Mouse (Mus musculus): ENCODE results near the gene Slit3. TPM values are rescaled to one million over a fixed set of nuclear protein-coding genes. Genes with fewer than 3 reads are reported as not detected.

Gene Slit3
- polyA plus RNA-seq, 1 experiment from 2014 or later: 25.9 TPM

- no peak overlapping the region for H3K4me3 ChIP-seq
- no peak overlapping the region for H3K4me2 ChIP-seq
- 93% methylated on average over 1 of the region's 1 CpGs for WGBS
- no peak for ATAC-seq (ENCODE audit: low FRiP score)
- 0 out of 2 replicates have a peak, but pooled peaks cover 2% of the 10 kb centered on the region for H3K27me3 ChIP-seq
- peaks cover 10% of the 10 kb centered on the region for H3K4me1 ChIP-seq (replicated peaks)
- H3K27ac ChIP-seq: no peak overlapping the region
- no peak overlapping the region for H3K9ac ChIP-seq
- H3K9me3 ChIP-seq: no peaks in the 10 kb centered on the region
- H3K36me3 ChIP-seq: no peaks in the 10 kb centered on the region
Measured at GRCm38 (mm10) chr11:35728200-35728599, 607.2 kb downstream of the Slit3 start.

DNA sequence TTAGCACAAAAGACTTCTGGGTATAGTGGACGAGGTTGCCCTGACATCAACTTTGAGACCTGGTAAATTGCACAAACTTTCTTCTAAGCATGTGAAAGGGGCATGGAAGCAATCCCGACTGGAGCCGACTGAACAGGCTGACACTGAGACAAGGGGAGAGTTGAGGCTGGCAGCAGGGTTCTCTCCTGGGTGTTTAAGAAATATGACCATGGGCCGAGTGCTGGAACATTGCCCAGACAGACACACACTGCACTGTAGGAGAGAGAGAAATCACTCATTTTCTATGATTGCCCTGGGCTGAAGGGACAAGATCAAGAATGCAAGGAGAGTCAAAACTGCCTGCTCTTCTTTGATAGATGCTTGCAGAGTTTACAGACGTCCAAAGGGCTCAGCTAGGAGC, 608.2 kb downstream of the Slit3 start:
- H3K9ac ChIP-seq: no peak overlapping the region
- no peaks in the 10 kb centered on the region for H3K9me3 ChIP-seq
- peaks cover 10% of the 10 kb centered on the region for H3K4me1 ChIP-seq (replicated peaks)
- H3K27ac ChIP-seq: no peak overlapping the region
- H3K4me2 ChIP-seq: no peak overlapping the region
- 35% methylated on average over 5 of the region's 5 CpGs for WGBS
- H3K4me3 ChIP-seq: no peak overlapping the region
- no peaks in the 10 kb centered on the region for H3K36me3 ChIP-seq
- 0 out of 2 replicates have a peak, but pooled peaks have one; percentile 39 for ATAC-seq (ENCODE audit: low FRiP score)
- H3K27me3 ChIP-seq: 0 out of 2 replicates have a peak, but pooled peaks cover 2% of the 10 kb centered on the region

DNA sequence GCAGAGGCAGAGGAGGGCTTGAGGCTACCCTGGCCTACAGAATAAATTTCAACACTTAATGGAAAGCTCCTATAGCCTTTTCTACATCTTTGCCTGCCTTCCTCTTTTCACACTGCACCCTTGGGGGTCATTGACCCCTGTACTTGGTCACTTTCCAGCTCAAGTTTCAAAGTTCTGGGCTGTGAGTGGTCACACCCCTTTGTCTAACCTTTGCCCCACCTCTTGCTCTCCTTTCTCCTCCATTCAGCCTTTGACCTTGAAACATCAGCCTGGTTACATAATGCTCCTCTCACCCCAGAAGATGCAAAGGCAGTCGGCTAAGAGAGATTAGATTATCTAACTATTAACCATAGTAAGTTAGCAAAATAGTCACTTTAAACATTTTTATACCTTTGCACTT, 611.3 kb downstream of the Slit3 start:
- Histone ChIP-seq H3K27ac (no peak overlapping the region), H3K4me2 (no peak overlapping the region), H3K27me3 (0 out of 2 replicates have a peak, but pooled peaks cover 2% of the 10 kb centered on the region), H3K36me3 (no peaks in the 10 kb centered on the region), H3K4me3 (no peak overlapping the region), H3K9ac (no peak overlapping the region), H3K9me3 (no peaks in the 10 kb centered on the region), H3K4me1 (replicated peaks) (peaks cover 10% of the 10 kb centered on the region)
- ATAC-seq (ENCODE audit: low FRiP score): no peak
- WGBS: 68% methylated on average over 1 of the region's 1 CpGs

GRCm38 (mm10) chr11:35736817-35737216, 615.8 kb downstream of the Slit3 start:
- H3K27me3 ChIP-seq: no peaks in the 10 kb centered on the region
- no peak for ATAC-seq (ENCODE audit: low FRiP score)
- 69% methylated on average over 2 of the region's 2 CpGs for WGBS

GRCm38 (mm10) chr11:35737262-35737661, 616.2 kb downstream of the Slit3 start:
- H3K9ac ChIP-seq: no peak overlapping the region
- H3K27me3 ChIP-seq: no peaks in the 10 kb centered on the region
- H3K4me3 ChIP-seq: no peak overlapping the region
- WGBS: 98% methylated on average over 2 of the region's 2 CpGs
- H3K4me1 ChIP-seq (replicated peaks): no peaks in the 10 kb centered on the region
- H3K9me3 ChIP-seq: no peaks in the 10 kb centered on the region
- ATAC-seq (ENCODE audit: low FRiP score): no peak
- no peak overlapping the region for H3K27ac ChIP-seq
- H3K4me2 ChIP-seq: no peak overlapping the region
- no peaks in the 10 kb centered on the region for H3K36me3 ChIP-seq

More at GRCm38 (mm10) chr11:35736817-35737216, 615.8 kb downstream of the Slit3 start:
- Histone ChIP-seq H3K9ac (no peak overlapping the region), H3K36me3 (no peaks in the 10 kb centered on the region), H3K9me3 (no peaks in the 10 kb centered on the region), H3K27ac (no peak overlapping the region), H3K4me1 (replicated peaks) (no peaks in the 10 kb centered on the region), H3K4me3 (no peak overlapping the region), H3K4me2 (no peak overlapping the region)

DNA sequence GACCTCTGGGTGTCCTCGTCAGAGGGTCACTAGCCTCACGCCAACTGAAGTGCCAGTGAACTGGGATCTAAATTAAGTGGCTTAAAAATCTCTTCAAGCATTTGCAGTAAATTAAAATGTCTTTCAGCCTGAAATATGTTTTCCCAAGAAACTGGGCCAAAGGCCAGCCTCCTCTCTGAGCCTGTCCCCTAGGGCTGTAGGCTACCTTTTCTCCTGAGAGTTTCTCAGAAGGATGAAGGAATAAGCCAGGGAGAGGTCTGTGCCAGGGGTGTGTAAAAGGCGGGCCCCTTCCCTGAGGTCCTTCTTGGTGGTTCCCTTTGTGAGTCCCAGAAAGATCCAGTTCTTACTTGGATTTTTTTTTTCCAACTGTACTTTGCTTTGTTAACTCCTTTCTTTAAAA, 617.1 kb downstream of the Slit3 start:
- Histone ChIP-seq H3K4me1 (replicated peaks) (no peaks in the 10 kb centered on the region), H3K9ac (no peak overlapping the region), H3K4me2 (no peak overlapping the region), H3K36me3 (no peaks in the 10 kb centered on the region), H3K4me3 (no peak overlapping the region), H3K27me3 (no peaks in the 10 kb centered on the region), H3K9me3 (no peaks in the 10 kb centered on the region), H3K27ac (no peak overlapping the region)
- 84% methylated on average over 3 of the region's 3 CpGs for WGBS
- no peak for ATAC-seq (ENCODE audit: low FRiP score)

DNA sequence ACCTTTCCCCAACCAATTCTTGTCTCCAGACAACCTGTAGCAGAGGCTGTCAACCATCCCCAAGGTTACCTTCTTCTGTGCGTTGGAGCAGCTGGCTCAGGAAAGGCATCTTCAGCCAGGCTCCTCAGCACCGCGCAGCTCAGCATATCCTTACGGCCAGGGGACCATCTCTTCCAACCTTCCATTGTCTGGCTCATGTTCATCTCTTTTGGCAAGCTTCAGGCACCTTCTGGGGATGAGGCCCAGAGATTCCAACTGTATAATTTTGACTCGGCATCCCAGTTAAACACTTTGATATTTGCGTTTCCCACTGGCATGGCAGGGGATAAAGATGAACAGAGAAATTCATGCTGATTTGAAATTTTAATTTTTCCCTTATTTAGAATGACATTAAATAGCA, 622.6 kb downstream of the Slit3 start:
- ATAC-seq (ENCODE audit: low FRiP score): no peak
- 93% methylated on average over 6 of the region's 6 CpGs for WGBS
- no peaks in the 10 kb centered on the region for H3K36me3 ChIP-seq
- H3K27ac ChIP-seq: no peak overlapping the region
- no peaks in the 10 kb centered on the region; the same call in 1 of the 2 replicates for H3K9me3 ChIP-seq
- H3K4me2 ChIP-seq: no peak overlapping the region
- H3K4me3 ChIP-seq: no peak overlapping the region
- H3K27me3 ChIP-seq: no peaks in the 10 kb centered on the region
- no peak overlapping the region for H3K9ac ChIP-seq
- no peaks in the 10 kb centered on the region for H3K4me1 ChIP-seq (replicated peaks)

DNA sequence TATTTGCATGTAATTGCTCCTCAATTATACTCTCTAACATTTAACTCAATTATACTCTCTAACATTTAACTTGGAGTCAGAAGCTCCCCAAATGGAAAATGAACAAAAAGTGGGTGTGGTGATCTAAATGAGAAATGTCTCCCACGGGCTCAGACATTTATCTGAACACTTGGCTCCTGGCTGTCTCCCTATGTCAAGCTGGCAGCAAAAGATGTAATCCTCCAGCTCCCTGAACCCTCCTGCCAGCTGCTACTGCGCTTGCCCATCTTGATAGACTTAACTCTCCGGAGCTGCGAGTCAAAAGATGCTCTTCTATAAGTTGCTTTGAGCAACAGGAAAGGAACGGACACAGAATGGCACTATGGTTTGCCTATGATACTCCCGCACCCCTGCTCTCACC, 623.5 kb downstream of the Slit3 start:
- Histone ChIP-seq H3K9ac (no peak overlapping the region), H3K27ac (no peak overlapping the region), H3K9me3 (no peaks in the 10 kb centered on the region; the same call in 1 of the 2 replicates), H3K27me3 (no peaks in the 10 kb centered on the region), H3K4me2 (no peak overlapping the region), H3K4me3 (no peak overlapping the region), H3K36me3 (no peaks in the 10 kb centered on the region), H3K4me1 (replicated peaks) (no peaks in the 10 kb centered on the region)
- ATAC-seq (ENCODE audit: low FRiP score): no peak
- 92% methylated on average over 6 of the region's 6 CpGs for WGBS

DNA sequence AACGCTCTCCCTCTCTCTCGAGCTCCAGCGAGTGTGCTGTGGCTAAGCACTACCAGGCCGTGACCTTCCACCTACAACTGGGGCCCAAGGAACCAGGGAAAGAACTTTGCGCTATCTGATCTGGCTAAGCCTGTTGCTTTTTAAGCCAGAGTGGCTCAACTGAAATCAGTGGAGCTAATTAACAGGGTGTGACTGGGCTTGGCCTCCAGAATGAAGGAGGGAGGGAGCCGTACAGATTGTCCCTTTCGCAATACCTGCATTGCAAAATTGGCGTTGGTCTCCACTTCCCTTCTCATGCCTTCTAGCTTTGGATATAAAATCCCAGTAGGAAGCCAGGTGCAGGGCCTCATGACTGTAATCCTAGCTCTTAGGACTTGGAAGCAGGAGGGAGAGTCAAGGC, 629.6 kb downstream of the Slit3 start:
- Histone ChIP-seq H3K4me1 (replicated peaks) (no peaks in the 10 kb centered on the region), H3K9me3 (no peaks in the 10 kb centered on the region), H3K4me3 (no peak overlapping the region), H3K27me3 (no peaks in the 10 kb centered on the region), H3K27ac (no peak overlapping the region), H3K36me3 (no peaks in the 10 kb centered on the region), H3K4me2 (no peak overlapping the region), H3K9ac (no peak overlapping the region)
- ATAC-seq (ENCODE audit: low FRiP score): no peak
- WGBS: 78% methylated on average over 8 of the region's 8 CpGs

DNA sequence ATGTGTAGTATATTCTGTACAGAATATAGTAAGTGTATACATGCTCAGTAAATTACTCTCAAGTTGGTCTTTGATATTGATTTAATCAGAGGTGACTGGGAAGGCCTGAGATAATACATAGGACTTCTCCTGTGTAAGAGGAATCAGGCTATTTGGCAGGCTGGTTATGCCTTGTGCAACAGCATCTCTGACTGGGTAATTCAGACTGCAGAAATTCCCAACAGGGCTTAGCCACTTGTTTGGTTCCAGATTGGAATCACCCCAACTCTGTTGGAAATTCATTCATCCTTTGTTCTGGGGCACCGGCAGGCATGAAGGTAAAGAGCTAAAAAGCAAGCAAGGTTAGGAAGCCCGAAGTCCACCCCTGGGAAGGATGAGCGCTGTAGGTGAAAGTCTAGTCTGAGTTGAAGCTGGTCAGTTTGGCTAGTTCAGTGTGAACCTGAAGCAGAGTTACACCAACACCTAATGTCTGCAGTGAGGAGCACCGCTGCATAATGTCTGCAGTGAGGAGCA, 633.9 kb downstream of the Slit3 start:
- Histone ChIP-seq H3K9ac (no peak overlapping the region), H3K4me2 (no peak overlapping the region), H3K4me1 (replicated peaks) (no peaks in the 10 kb centered on the region), H3K9me3 (no peaks in the 10 kb centered on the region), H3K27ac (no peak overlapping the region), H3K4me3 (no peak overlapping the region), H3K27me3 (no peaks in the 10 kb centered on the region), H3K36me3 (no peaks in the 10 kb centered on the region)
- 91% methylated on average over 4 of the region's 4 CpGs for WGBS
- no peak for ATAC-seq (ENCODE audit: low FRiP score)

GRCm38 (mm10) chr11:35755546-35755945, 634.5 kb downstream of the Slit3 start:
- ATAC-seq (ENCODE audit: low FRiP score): no peak
- Histone ChIP-seq H3K9me3 (no peaks in the 10 kb centered on the region), H3K36me3 (no peaks in the 10 kb centered on the region), H3K27ac (no peak overlapping the region), H3K4me3 (no peak overlapping the region), H3K4me1 (replicated peaks) (no peaks in the 10 kb centered on the region), H3K4me2 (no peak overlapping the region), H3K9ac (no peak overlapping the region), H3K27me3 (no peaks in the 10 kb centered on the region)
- 59% methylated on average over 6 of the region's 6 CpGs for WGBS

DNA sequence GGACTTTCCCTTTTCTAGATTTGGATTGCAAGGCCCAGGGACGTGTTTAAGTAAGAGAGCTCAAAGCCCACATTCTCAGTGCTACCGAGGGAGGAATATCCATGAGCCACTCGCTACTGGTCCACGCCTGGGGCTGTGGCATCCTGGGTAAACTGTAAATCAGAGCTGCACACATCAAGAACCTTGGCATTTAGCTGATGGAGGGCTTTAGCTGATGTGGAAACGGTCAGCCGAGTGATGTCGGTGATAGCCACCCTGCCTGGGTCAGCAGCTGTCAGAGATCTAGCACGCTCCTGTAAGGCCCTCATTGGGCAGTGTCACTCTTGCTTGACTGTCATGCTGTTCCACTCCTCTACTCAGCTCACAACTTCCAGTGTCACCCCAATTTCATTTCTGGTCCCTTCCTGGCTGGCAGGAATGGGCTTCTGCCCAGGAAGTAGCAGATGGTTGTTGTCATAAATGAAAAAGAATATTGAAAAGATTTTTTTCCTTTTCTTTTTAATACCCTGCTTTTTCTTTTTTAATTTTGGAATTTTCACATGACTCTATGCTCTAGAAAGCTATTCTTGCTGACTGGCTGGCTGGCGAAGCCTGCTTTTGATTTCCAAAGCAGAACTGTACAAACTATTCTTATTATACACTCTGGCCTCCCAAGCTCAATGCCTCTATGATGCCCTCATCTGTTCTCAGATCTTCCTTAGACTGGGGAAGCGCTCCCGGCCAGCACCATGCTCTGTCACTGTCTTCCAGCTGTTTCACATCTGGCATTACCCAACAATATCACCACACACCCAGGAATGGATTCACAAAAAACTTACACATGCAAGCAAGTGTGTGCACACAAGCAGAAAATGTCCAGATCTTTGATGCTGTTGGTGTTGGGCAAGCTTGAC, 635.6 kb downstream of the Slit3 start:
- Histone ChIP-seq H3K4me2 (no peak overlapping the region), H3K4me3 (no peak overlapping the region), H3K9me3 (no peaks in the 10 kb centered on the region), H3K4me1 (replicated peaks) (no peaks in the 10 kb centered on the region), H3K27ac (no peak overlapping the region), H3K36me3 (no peaks in the 10 kb centered on the region), H3K27me3 (no peaks in the 10 kb centered on the region), H3K9ac (no peak overlapping the region)
- no peak for ATAC-seq (ENCODE audit: low FRiP score)
- 83% methylated on average over 11 of the region's 11 CpGs for WGBS
